Mouse (Mus musculus) hindbrain, postnatal 0 days (tissue): Measurements from ENCODE around the gene Smim15. TPM values are rescaled to one million over a fixed set of nuclear protein-coding genes. Genes with fewer than 3 reads are reported as not detected.

Experiments
- ATAC-seq: fragments of 200-750 bp; cut with Nextera tagmentation; 2 replicates; pipeline ENCODE4 v1.8.0; 2017; ENCODE audit warnings: mild to moderate bottlenecking, moderate TSS enrichment, moderate library complexity
- DNase-seq: peaks from one replicate; pipeline ENCODE4 v3.0.0-alpha.2; 2015; ENCODE audit warnings: low spot score
- H3K27ac ChIP-seq: fragments of 300-500 bp; sonication (generic); 2 replicates; pipeline ENCODE4 v1.5.1; 2014; ENCODE audit warnings: mild to moderate bottlenecking
- H3K27me3 ChIP-seq: fragments of 300-500 bp; sonication (generic); 2 replicates; pipeline ENCODE4 v1.6.1; 2014; ENCODE audit warnings: low read length, mixed read lengths; ENCODE audit not compliant: insufficient read depth
- H3K36me3 ChIP-seq: fragments of 300-500 bp; sonication (generic); 2 replicates; pipeline ENCODE4 v1.6.1; 2014; ENCODE audit warnings: low read length, mixed read lengths; ENCODE audit not compliant: insufficient read depth
- H3K4me1 ChIP-seq: fragments of 300-500 bp; sonication (generic); 2 replicates; pipeline ENCODE4 v1.6.1; 2014; ENCODE audit warnings: antibody characterized with exemption, low read length, mixed read lengths; ENCODE audit not compliant: insufficient read depth
- H3K4me2 ChIP-seq: fragments of 300-500 bp; sonication (generic); 2 replicates; pipeline ENCODE4 v1.6.1; 2014; ENCODE audit warnings: low read depth, mild to moderate bottlenecking, low read length, moderate library complexity, mixed read lengths
- H3K4me3 ChIP-seq: fragments of 300-500 bp; sonication (generic); 2 replicates; pipeline ENCODE4 v1.5.1; 2014; ENCODE audit warnings: low read length
- H3K9ac ChIP-seq: fragments of 300-500 bp; sonication (generic); replicated peaks from 2 replicates; pipeline ENCODE4 v1.6.1; 2014; ENCODE audit warnings: mild to moderate bottlenecking, low read length, moderate library complexity, mixed read lengths
- H3K9me3 ChIP-seq: fragments of 300-500 bp; sonication (generic); 2 replicates; pipeline ENCODE4 v1.6.1; 2016; ENCODE audit warnings: low read length, mixed read lengths
- CTCF ChIP-seq: IDR thresholded peaks from 2 replicates; pipeline ENCODE4 v1.5.1; 2016; ENCODE audit warnings: antibody characterized with exemption, control low read depth, low read depth
- WGBS: fragments of 180-500 bp; shearing (Covaris S2); extraction: QIAGEN DNeasy Blood & Tissue Kit; methylation state at CpG from one replicate; pipeline ENCODE4 v1.1.7; 2014; 5-methylcytosine and 5-hydroxymethylcytosine counted together
- polyA plus RNA-seq: library from polyadenylated mRNA; unstranded; fragments of >200 nt; fragmentation: Nextera tagmentation; extraction: Ambion mirVana; gene quantifications from 2 replicates; pipeline ENCODE4 v1.2.1, GENCODE M21; 2015
- total RNA-seq: library from RNA; depleted of rRNA; stranded (reverse); fragments of >200 nt; gene quantifications from 2 replicates; pipeline ENCODE4 v1.2.3, GENCODE M21; 2014; rRNA removed

Smim15 gene
- total and polyA plus RNA-seq, 2 experiments from 2014 or later, result 26.3 to 41.2 TPM

DNA sequence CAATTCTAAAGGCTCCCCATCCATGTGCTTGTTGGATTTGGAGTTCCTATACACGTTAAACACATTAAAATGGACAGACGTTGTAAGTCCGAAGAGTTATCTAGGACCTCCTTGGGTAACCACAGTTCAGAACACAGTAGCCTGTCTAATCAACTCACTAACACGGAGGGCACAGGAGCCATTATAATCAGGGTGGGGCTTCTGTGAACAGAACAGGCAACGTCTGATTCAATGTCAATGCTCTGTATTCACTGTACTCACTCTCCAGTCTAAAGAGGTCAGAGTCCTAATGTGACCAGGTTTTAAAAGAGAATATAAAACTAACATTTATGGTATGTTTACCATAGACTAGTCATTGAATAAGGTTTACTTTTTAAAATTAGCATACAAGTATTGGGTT is 50.4 kb downstream of the Smim15 start:
- WGBS, result 93% methylated on average over 5 of the region's 5 CpGs
- Histone ChIP-seq H3K9ac (no peak overlapping the region), H3K27ac (no peak overlapping the region), H3K36me3 (no peaks in the 10 kb centered on the region), H3K9me3 (no peaks in the 10 kb centered on the region), H3K27me3 (no peaks in the 10 kb centered on the region), H3K4me2 (no peak overlapping the region), H3K4me3 (no peak overlapping the region), H3K4me1 (no peaks in the 10 kb centered on the region)
- DNase-seq (no peak), ATAC-seq (no peak)
- no peak for TF ChIP-seq CTCF

DNA sequence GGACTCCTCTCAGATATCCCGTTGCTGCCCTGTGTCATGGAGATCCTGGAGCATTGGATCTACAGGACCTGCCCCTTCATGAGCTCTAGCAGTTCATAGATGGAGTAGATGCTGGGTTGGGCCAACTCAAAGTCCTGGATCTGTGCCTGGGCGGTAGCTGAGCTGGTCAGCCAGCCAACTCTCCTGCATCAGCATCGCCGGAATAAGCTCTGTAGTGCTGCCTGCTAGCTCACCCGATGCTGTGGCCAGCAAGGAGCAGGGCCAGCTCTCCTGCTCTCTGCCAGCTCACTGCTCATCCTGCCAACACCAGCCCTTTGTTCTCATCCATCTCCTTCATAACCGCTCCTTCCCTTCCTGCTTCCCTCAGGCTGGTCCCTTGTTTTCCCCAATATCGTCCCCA is 51.4 kb downstream of the Smim15 start:
- Histone ChIP-seq H3K4me1 (no peaks in the 10 kb centered on the region), H3K4me2 (no peak overlapping the region), H3K27me3 (no peaks in the 10 kb centered on the region), H3K9me3 (no peaks in the 10 kb centered on the region), H3K27ac (no peak overlapping the region), H3K4me3 (no peak overlapping the region), H3K36me3 (no peaks in the 10 kb centered on the region), H3K9ac (no peak overlapping the region)
- DNase-seq (peak; percentile 60), ATAC-seq (peak; percentile 82)
- TF ChIP-seq CTCF, result no peak
- WGBS, result 49% methylated on average over 7 of the region's 7 CpGs

GRCm38 (mm10) chr13:108096446-108096845 is 52.2 kb downstream of the Smim15 start:
- no peak overlapping the region for H3K4me3 ChIP-seq
- H3K4me2 ChIP-seq, result no peak overlapping the region

More at GRCm38 (mm10) chr13:108096446-108096845, 52.2 kb downstream of the Smim15 start:
- Histone ChIP-seq H3K4me1 (no peaks in the 10 kb centered on the region), H3K27ac (no peak overlapping the region), H3K9ac (no peak overlapping the region), H3K27me3 (no peaks in the 10 kb centered on the region), H3K36me3 (no peaks in the 10 kb centered on the region), H3K9me3 (no peaks in the 10 kb centered on the region)
- DNase-seq, result no peak
- no peak for ATAC-seq
- no peak for TF ChIP-seq CTCF
- 80% methylated on average over 7 of the region's 7 CpGs for WGBS

Other genes starting within 250 kb of the Smim15 start
- 8.2 and 15.2 TPM in 2 replicates for gene Ndufaf2, start 114.2 kb downstream of the Smim15 start, total RNA-seq
- gene Ndufaf2, start 114.2 kb downstream of the Smim15 start, polyA plus RNA-seq, result 74.9 and 81.4 TPM in 2 replicates
- 28.1 and 32.9 TPM in 2 replicates for gene Ercc8, start 114.3 kb downstream of the Smim15 start, total RNA-seq
- gene Ercc8, start 114.3 kb downstream of the Smim15 start, polyA plus RNA-seq, result 26.1 and 28.3 TPM in 2 replicates
- 1.7 and 4.0 TPM in 2 replicates for gene Elovl7, start 170.0 kb downstream of the Smim15 start, total RNA-seq
- 5.2 and 6.8 TPM in 2 replicates for gene Elovl7, start 170.0 kb downstream of the Smim15 start, polyA plus RNA-seq